Mouse (Mus musculus) neural tube, embryonic 14.5 days (tissue): ENCODE measurements around the gene Chd4. TPM values are rescaled to one million over a fixed set of nuclear protein-coding genes. Genes with fewer than 3 reads are reported as not detected.

ENCODE experiments used
- microRNA-seq: library from miRNA; unstranded; fragments of <30 nt; microRNA quantifications from one replicate; pipeline ENCODE4, GENCODE M21; 2016
- polyA plus RNA-seq: library from polyadenylated mRNA; unstranded; fragments of >200 nt; fragmentation: Nextera tagmentation; extraction: Ambion mirVana; gene quantifications from 2 replicates; pipeline ENCODE4 v1.2.1, GENCODE M21; 2014

Chd4 gene
- polyA plus RNA-seq, 1 experiment from 2014 or later: 72.1 TPM

Small RNA genes lying within 50 kb of the gene (microRNA-seq; reads per million reads assigned to microRNA genes)
- not detected for gene Mir7045

Other genes with a start within 250 kb of the Chd4 start
- 19.1 and 23.7 TPM in 2 replicates for gene P3h3, start 238.2 kb upstream of the Chd4 start, polyA plus RNA-seq
- 11.2 and 14.2 TPM in 2 replicates for gene Gpr162, start 232.0 kb upstream of the Chd4 start, polyA plus RNA-seq
- 0.12 TPM in 1 of 2 replicates, not detected in the other for gene Cd4, start 207.8 kb upstream of the Chd4 start, polyA plus RNA-seq
- 2.6 and 3.4 TPM in 2 replicates for gene Lag3, start 184.3 kb upstream of the Chd4 start, polyA plus RNA-seq
- gene Ptms, start 175.9 kb upstream of the Chd4 start, polyA plus RNA-seq: 664 and 670 TPM in 2 replicates
- 560 and 584 TPM in 2 replicates for gene Mlf2, start 164.6 kb upstream of the Chd4 start, polyA plus RNA-seq
- 89.5 and 93.8 TPM in 2 replicates for gene Cops7a, start 130.4 kb upstream of the Chd4 start, polyA plus RNA-seq
- 41.3 and 62.3 TPM in 2 replicates for gene Pianp, start 99.3 kb upstream of the Chd4 start, polyA plus RNA-seq
- 12.3 and 16.5 TPM in 2 replicates for gene Zfp384, start 86.8 kb upstream of the Chd4 start, polyA plus RNA-seq
- gene Ing4, start 56.2 kb upstream of the Chd4 start, polyA plus RNA-seq: 105 and 116 TPM in 2 replicates
- 16.8 and 19.8 TPM in 2 replicates for gene Acrbp, start 46.3 kb upstream of the Chd4 start, polyA plus RNA-seq
- gene Lpar5, start 28.1 kb upstream of the Chd4 start, polyA plus RNA-seq: 0.70 and 0.91 TPM in 2 replicates
- 45.0 and 49.6 TPM in 2 replicates for gene Nop2, start 35.9 kb downstream of the Chd4 start, polyA plus RNA-seq
- gene Iffo1, start 49.3 kb downstream of the Chd4 start, polyA plus RNA-seq: 18.3 and 18.5 TPM in 2 replicates
- gene Gapdh, start 70.5 kb downstream of the Chd4 start, polyA plus RNA-seq: 1,265 and 1,492 TPM in 2 replicates
- gene Ncapd2, start 95.7 kb downstream of the Chd4 start, polyA plus RNA-seq: 22.6 and 46.4 TPM in 2 replicates
- gene Mrpl51, start 95.8 kb downstream of the Chd4 start, polyA plus RNA-seq: 135 and 138 TPM in 2 replicates
- 14.1 and 21.2 TPM in 2 replicates for gene Vamp1, start 119.6 kb downstream of the Chd4 start, polyA plus RNA-seq
- gene Tapbpl, start 135.9 kb downstream of the Chd4 start, polyA plus RNA-seq: 5.0 and 5.1 TPM in 2 replicates
- 1.0 and 2.5 TPM in 2 replicates for gene Cd27, start 141.0 kb downstream of the Chd4 start, polyA plus RNA-seq
- gene Tuba3a, start 190.1 kb downstream of the Chd4 start, polyA plus RNA-seq: not detected in 2 replicates
- gene Ltbr, start 217.9 kb downstream of the Chd4 start, polyA plus RNA-seq: 11.0 and 14.8 TPM in 2 replicates
- gene Scnn1a, start 224.7 kb downstream of the Chd4 start, polyA plus RNA-seq: 0.67 and 0.77 TPM in 2 replicates